Mouse (Mus musculus) forebrain, embryonic 10.5 days (tissue): ENCODE data around the gene Ppm1f. TPM values are rescaled to one million over a fixed set of nuclear protein-coding genes. Genes with fewer than 3 reads are reported as not detected.

Source experiments
- polyA plus RNA-seq: library from polyadenylated mRNA; unstranded; fragments of >200 nt; fragmentation: Nextera tagmentation; extraction: Ambion mirVana; gene quantifications from 2 replicates; pipeline ENCODE4 v1.2.1, GENCODE M21; 2016

Ppm1f gene
- polyA plus RNA-seq, 1 experiment from 2014 or later: 29.0 TPM

Other genes starting within 250 kb of the Ppm1f start
- not detected in 2 replicates for gene Olfr19, start 220.1 kb upstream of the Ppm1f start, polyA plus RNA-seq
- 0.71 and 1.5 TPM in 2 replicates for gene Spag6l, start 67.0 kb upstream of the Ppm1f start, polyA plus RNA-seq
- 0.20 TPM in 1 of 2 replicates, not detected in the other for gene Igll1, start 32.5 kb upstream of the Ppm1f start, polyA plus RNA-seq
- 66.8 and 73.7 TPM in 2 replicates for gene Top3b, start 25.7 kb upstream of the Ppm1f start, polyA plus RNA-seq
- 0.68 and 1.7 TPM in 2 replicates for gene Vpreb1, start 25.6 kb upstream of the Ppm1f start, polyA plus RNA-seq
- 147 and 150 TPM in 2 replicates for gene Mapk1, start 86.9 kb downstream of the Ppm1f start, polyA plus RNA-seq
- gene Ypel1, start 173.2 kb downstream of the Ppm1f start, polyA plus RNA-seq: 96.2 and 97.4 TPM in 2 replicates
- 138 and 155 TPM in 2 replicates for gene Ppil2, start 214.8 kb downstream of the Ppm1f start, polyA plus RNA-seq
- gene 2610318N02Rik, start 228.7 kb downstream of the Ppm1f start, polyA plus RNA-seq: 153 and 164 TPM in 2 replicates
- gene Sdf2l1, start 235.9 kb downstream of the Ppm1f start, polyA plus RNA-seq: 110 and 118 TPM in 2 replicates
- gene Ydjc, start 248.2 kb downstream of the Ppm1f start, polyA plus RNA-seq: 5.8 and 6.9 TPM in 2 replicates